Mouse (Mus musculus): ENCODE measurements around the gene Rhox2h.

GRCm38 (mm10) chrX:37692261-37692660 lies 19.2 kb upstream of the Rhox2h start:
- no peak for TF ChIP-seq USF1 (IDR thresholded peaks at IDR 0.05; ENCODE audit: low read depth)
- TF ChIP-seq POLR2A (IDR thresholded peaks at IDR 0.05; ENCODE audit: insufficient read length, low read depth), result no peak
- TF ChIP-seq SRF (IDR thresholded peaks at IDR 0.05; ENCODE audit: control insufficient read depth, insufficient read length, low read depth), result no peak
- no peak for TF ChIP-seq CEBPB (IDR thresholded peaks at IDR 0.05; ENCODE audit: insufficient read depth, poor library complexity, severe bottlenecking)
- TF ChIP-seq MAX (IDR thresholded peaks at IDR 0.05; ENCODE audit: low read depth), result no peak
- TF ChIP-seq TCF12 (IDR thresholded peaks at IDR 0.05; ENCODE audit: insufficient read depth, poor library complexity, severe bottlenecking), result no peak
- TF ChIP-seq POLR2AphosphoS2 (IDR thresholded peaks at IDR 0.05; ENCODE audit: insufficient read length, low read depth), result no peak
- no peak for TF ChIP-seq REST (IDR thresholded peaks at IDR 0.05; ENCODE audit: insufficient read depth, insufficient read length)
- no peak for TF ChIP-seq E2F4 (IDR thresholded peaks at IDR 0.05; ENCODE audit: insufficient read depth)

All from myocyte (in vitro differentiated cells).